Mouse (Mus musculus) urinary bladder, postnatal 4 days (tissue): ENCODE measurements around the gene Tomm5.
"Not testable (repeated sequence)": the region's sequence is repeated elsewhere in the genome, so short reads cannot be mapped to it uniquely, and the experiment has no call there.

Experiments used
- DNase-seq, 2 experiments: peaks; one replicate each; pipeline ENCODE4 v3.0.0; 2021 to 2022; ENCODE audit warnings: low spot score in 2 of 2

The Tomm5 gene

DNA sequence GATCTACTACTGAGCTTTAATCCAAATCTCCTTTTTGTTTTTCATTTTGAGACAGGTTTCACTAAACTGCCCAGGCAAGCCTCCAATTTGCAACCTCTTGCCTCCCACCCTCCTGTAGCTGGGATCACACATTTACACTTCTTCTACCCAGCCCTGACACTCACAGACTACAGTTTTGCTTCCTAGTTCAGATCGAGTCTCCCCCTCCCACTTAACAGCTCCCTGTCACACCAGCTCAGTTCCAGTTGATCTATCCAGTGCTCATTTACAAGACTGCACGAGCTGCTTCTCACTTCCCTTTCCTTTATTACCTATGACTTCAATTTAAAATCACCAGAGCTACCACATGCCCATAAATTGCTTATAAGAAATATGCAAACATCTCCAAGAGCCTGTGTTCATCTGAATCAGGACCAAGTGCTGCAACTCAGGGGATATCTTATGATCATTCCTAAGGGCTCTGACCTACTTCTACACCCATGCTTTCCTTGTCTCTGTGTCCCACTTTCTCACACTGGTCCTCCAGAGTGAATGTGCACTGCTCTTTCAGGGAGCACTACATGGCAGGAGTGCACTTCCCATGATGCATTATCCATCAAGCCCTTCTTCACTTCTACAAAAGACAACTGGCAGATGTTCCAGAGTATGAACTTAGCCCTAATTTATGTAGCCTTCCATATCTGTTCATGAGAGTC is 41.7 kb downstream of the Tomm5 start:
- no peak for DNase-seq

DNA sequence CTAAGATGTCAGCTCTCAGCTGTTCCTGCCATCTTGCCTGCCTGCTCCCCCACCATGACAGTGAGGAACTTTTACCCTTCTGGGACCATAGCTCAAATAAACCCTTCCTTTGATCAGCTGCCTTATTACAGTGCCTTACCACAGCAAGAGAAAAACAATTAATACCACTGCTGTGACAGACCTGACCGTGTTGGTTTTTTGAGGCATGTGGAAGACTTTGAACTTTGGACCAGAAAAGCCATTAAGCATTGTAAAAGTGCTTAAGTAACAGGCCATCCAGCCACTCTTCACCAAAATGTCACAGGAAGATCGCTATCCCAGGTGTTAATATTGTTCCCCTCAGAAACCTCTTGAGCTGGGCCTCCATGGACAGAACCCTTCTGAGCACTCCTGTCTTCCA is 43.3 kb downstream of the Tomm5 start:
- no peak for DNase-seq

DNA sequence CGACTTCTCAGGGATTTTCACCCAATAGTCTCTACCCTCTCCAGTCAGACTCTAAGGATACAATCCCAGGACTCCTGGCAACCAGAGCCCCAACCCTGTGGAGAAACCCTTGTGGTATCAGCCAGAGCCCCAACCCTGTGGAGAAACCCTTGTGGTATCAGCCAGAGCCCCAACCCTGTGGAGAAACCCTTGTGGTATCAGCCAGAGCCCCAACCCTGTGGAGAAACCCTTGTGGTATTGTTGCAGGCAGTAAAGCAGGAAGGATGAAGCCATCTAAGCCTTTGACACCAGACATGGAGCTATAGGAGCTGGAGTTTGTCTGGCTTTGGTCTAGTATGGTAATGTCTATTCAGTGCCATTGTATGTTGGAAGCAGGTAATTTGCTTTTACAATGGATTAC is 44.1 kb downstream of the Tomm5 start:
- DNase-seq: not testable (repeated sequence)

DNA sequence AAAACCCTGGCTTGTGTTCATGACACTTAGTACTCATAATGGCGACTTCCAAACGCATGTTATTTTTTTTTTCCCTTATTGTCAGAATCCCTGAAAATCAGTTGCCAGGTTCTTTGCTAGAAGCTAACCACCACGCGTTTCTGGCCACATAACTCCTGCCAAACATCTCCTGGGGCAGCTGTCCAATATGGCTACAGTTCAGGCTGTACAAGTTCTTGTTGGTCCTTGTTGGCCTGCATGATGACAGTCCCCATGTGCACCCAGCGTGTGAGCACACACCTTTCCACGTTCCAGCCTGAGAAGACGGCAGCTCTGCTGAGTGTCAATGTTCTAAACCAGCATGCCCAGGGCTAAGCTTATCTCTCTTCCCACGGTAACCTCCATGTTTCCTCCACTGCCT is 52.5 kb downstream of the Tomm5 start:
- no peak for DNase-seq
